Mouse (Mus musculus): Measurements from ENCODE around the gene Twsg1.

DNA sequence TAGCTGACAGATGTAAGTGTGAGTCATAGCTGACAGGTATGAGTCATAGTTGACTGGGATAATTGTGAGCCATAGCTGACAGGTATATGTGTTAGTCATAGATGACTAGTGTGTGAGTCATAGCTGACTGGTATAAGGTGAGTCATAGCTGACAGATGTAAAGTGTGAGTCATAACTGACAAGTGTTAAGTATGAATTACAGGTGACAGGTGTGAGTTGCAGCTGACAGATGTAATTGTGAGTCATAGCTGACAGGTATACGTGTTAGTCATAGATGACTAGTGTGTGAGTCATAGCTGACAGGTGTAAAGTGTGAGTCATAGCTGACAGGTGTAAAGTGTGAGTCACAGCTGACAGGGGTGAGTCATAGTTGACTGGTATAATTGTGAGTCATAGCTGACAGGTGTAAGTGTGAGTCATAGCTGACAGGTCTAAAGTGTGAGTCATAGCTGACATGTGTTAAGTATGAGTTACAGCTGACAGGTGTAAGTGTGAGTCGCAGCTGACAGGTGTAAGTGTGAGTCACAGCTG is 10.6 kb upstream of the Twsg1 start:
- TF ChIP-seq GATA1 (IDR thresholded peaks at IDR 0.05; ENCODE audit: borderline replicate concordance, low read length) (no peak), FLI1 (IDR thresholded peaks at IDR 0.05; ENCODE audit: low read length) (no peak)

All from megakaryocyte, embryonic 14.5 days (primary cell).